Mouse (Mus musculus): Measurements from ENCODE around the gene Herc3.

DNA sequence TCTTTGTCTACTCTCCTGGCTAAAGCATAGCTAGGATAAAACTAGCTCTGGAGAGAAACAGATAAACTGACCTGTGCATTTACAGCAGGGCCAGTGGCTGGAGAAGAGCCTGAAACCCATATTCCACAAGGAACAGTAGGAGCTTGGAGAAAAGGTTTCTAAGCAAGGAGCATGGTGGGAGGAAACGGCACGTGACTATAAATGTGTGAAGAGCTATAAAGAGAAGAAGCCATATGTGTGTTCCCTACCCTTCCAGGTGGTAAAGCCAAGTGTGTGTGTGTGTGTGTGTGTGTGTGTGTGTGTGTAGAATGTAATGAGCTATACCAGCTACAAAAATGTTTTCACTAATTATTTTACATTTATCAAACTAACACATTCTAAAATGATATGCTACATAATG lies 111.0 kb downstream of the Herc3 start:
- TF ChIP-seq HCFC1 (IDR thresholded peaks at IDR 0.05; ENCODE audit: borderline replicate concordance, insufficient read depth, low read length) = no peak
- no peak for TF ChIP-seq ZNF384 (IDR thresholded peaks at IDR 0.05; ENCODE audit: low read depth, low read length)
- no peak for TF ChIP-seq MAFK (IDR thresholded peaks at IDR 0.05; ENCODE audit: insufficient read depth, low read depth, low read length)
- TF ChIP-seq ZC3H11A (IDR thresholded peaks at IDR 0.05; ENCODE audit: borderline replicate concordance, low read depth, low read length) = no peak
